Mouse (Mus musculus) forebrain, embryonic 11.5 days (tissue): ENCODE results near the gene Muc1. TPM values are rescaled to one million over a fixed set of nuclear protein-coding genes. Genes with fewer than 3 reads are reported as not detected.

Source experiments
- ATAC-seq: fragments of 200-750 bp; cut with Nextera tagmentation; replicated peaks from 2 replicates; pipeline ENCODE4 v1.8.0; 2017; ENCODE audit warnings: moderate TSS enrichment; ENCODE audit not compliant: low FRiP score
- DNase-seq: peaks from one replicate; pipeline ENCODE4 v3.0.0-alpha.2; 2017; ENCODE audit warnings: low spot score
- H3K27ac ChIP-seq: fragments of 300-500 bp; sonication (generic); 2 replicates; pipeline ENCODE4 v1.5.1; 2014; ENCODE audit warnings: low read depth, low read length
- H3K27me3 ChIP-seq: fragments of 300-500 bp; sonication (generic); 2 replicates; pipeline ENCODE4 v1.6.1; 2014; ENCODE audit warnings: mild to moderate bottlenecking, low read length, mixed read lengths; ENCODE audit not compliant: control insufficient read depth, insufficient read depth
- H3K36me3 ChIP-seq: fragments of 300-500 bp; sonication (generic); 2 replicates; pipeline ENCODE4 v1.6.1; 2014; ENCODE audit warnings: mild to moderate bottlenecking, low read length, moderate library complexity, mixed read lengths; ENCODE audit not compliant: control insufficient read depth, insufficient read depth
- H3K4me1 ChIP-seq: fragments of 300-500 bp; sonication (generic); replicated peaks from 2 replicates; pipeline ENCODE4 v1.6.1; 2014; ENCODE audit warnings: low read length, mixed read lengths; ENCODE audit not compliant: control insufficient read depth, insufficient read depth
- H3K4me2 ChIP-seq: fragments of 300-500 bp; sonication (generic); 2 replicates; pipeline ENCODE4 v1.6.1; 2014; ENCODE audit warnings: low read depth, mild to moderate bottlenecking, low read length, moderate library complexity, mixed read lengths; ENCODE audit not compliant: severe bottlenecking
- H3K4me3 ChIP-seq: fragments of 300-500 bp; sonication (generic); 2 replicates; pipeline ENCODE4 v1.5.1; 2014; ENCODE audit warnings: low read depth, low read length
- H3K9ac ChIP-seq: fragments of 300-500 bp; sonication (generic); 2 replicates; pipeline ENCODE4 v1.6.1; 2014; ENCODE audit warnings: low read length
- H3K9me3 ChIP-seq: fragments of 300-500 bp; sonication (generic); 2 replicates; pipeline ENCODE4 v1.6.1; 2016; ENCODE audit warnings: low read length, mixed read lengths; ENCODE audit not compliant: control insufficient read depth
- WGBS: fragments of 180-500 bp; shearing (Covaris S2); extraction: QIAGEN DNeasy Blood & Tissue Kit; methylation state at CpG from one replicate; pipeline ENCODE4 v1.1.7; 2014; 5-methylcytosine and 5-hydroxymethylcytosine counted together
- polyA plus RNA-seq: library from polyadenylated mRNA; unstranded; fragments of >200 nt; fragmentation: Nextera tagmentation; extraction: Ambion mirVana; gene quantifications from 2 replicates; pipeline ENCODE4 v1.2.1, GENCODE M21; 2014

Gene Muc1
- polyA plus RNA-seq, 1 experiment from 2014 or later: 2.0 TPM

DNA sequence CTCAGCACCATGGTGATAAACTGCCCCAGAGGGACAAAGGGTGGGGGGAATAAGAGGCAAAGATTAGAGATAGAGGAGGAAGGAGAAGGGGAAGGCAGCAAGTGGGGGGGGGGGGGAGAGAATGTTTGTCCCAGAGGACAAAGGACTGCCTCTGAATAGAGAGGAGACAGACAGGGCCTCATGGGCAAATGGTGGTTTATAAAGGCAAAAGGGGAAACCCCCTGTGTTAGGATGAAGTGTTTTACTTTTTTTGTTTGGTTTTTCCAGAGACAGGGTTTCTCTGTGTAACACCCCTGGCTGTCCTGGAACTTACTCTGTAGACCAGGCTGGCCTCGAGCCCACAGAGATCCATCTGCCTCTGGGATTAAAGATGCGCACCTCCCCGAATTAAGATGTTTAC lies 31.4 kb downstream of the Muc1 start:
- no peaks in the 10 kb centered on the region for H3K9me3 ChIP-seq
- H3K4me1 ChIP-seq: no peaks in the 10 kb centered on the region
- H3K36me3 ChIP-seq: no peaks in the 10 kb centered on the region
- H3K4me3 ChIP-seq: no peak overlapping the region
- no peak for ATAC-seq
- no peaks in the 10 kb centered on the region for H3K27me3 ChIP-seq
- DNase-seq: no peak
- no peak overlapping the region for H3K9ac ChIP-seq
- 78% methylated on average over 3 of the region's 3 CpGs for WGBS
- no peak overlapping the region for H3K4me2 ChIP-seq
- no peak overlapping the region for H3K27ac ChIP-seq

- H3K4me3 ChIP-seq: no peak overlapping the region
- DNase-seq: no peak
- WGBS: 75% methylated on average over 10 of the region's 10 CpGs
- H3K4me1 ChIP-seq: peaks cover 5% of the 10 kb centered on the region; the same call in 1 of the 2 replicates
- no peaks in the 10 kb centered on the region for H3K27me3 ChIP-seq
- H3K9me3 ChIP-seq: no peaks in the 10 kb centered on the region
- H3K4me2 ChIP-seq: no peak overlapping the region
- no peak for ATAC-seq
- no peaks in the 10 kb centered on the region for H3K36me3 ChIP-seq
- no peak overlapping the region for H3K27ac ChIP-seq
- no peak overlapping the region for H3K9ac ChIP-seq
These were observed 33.6 kb downstream of the Muc1 start for GRCm38 (mm10) chr3:89262417-89262816.

DNA sequence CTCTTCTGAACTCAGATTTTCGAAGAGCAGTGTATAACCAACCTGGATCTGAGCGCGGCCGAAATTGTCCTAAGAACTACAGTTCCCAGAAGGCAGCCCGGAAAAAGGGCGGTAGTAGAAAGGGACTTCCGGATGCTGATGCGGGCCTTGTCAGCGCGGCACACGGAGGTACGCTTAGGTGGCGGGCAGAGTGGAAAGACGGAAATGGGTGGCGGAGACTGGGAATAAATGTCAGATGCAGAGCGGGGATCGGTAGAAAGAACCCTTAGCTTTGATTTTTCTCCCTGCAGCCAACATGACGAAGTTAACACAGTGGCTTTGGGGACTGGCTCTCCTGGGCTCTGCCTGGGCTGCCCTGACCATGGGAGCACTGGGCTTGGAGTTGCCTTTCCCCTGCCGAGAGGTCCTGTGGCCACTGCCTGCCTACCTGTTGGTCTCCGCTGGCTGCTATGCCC lies 37.6 kb downstream of the Muc1 start:
- Histone ChIP-seq H3K4me3 (peak overlapping the region; percentile 72), H3K4me1 (peaks cover 7% of the 10 kb centered on the region; the same call in 1 of the 2 replicates), H3K4me2 (peak overlapping the region; percentile 92), H3K9me3 (no peaks in the 10 kb centered on the region), H3K36me3 (no peaks in the 10 kb centered on the region), H3K9ac (peak overlapping the region; percentile 87), H3K27me3 (no peaks in the 10 kb centered on the region), H3K27ac (no peak overlapping the region)
- DNase-seq (peak; percentile 85), ATAC-seq (peak; percentile 87)
- under 1% methylated on average over 20 of the region's 20 CpGs for WGBS

DNA sequence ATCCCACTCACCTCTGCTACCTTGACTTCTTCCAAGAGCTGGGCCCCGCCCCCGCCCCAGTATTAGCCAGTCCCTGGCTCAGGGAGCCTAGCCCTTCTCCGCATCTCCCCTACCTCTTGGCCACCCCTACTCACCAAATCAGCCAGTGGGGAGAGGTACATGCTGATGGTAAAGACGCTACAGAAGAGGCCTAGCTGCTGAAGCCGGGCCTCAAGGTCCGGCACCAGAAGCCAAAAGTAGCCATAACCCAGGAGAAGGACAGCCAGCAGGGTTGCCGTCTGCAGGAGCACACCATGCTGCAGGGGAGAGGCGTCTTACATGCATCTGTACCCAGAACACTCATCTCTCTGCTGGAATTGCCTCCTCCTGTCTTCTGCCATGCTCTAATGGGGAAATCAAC lies 40.1 kb downstream of the Muc1 start:
- Histone ChIP-seq H3K4me3 (no peak overlapping the region), H3K9ac (no peak overlapping the region), H3K4me1 (peaks cover 7% of the 10 kb centered on the region; the same call in 1 of the 2 replicates), H3K9me3 (no peaks in the 10 kb centered on the region), H3K27me3 (no peaks in the 10 kb centered on the region), H3K36me3 (no peaks in the 10 kb centered on the region), H3K4me2 (no peak overlapping the region), H3K27ac (no peak overlapping the region)
- ATAC-seq (no peak), DNase-seq (no peak)
- 46% methylated on average over 8 of the region's 8 CpGs for WGBS

- Histone ChIP-seq H3K4me3 (peak within 1 kb of the TSS; percentile 46), H3K4me2 (peak within 1 kb of the TSS; percentile 83), H3K4me1 (peaks cover 7% of the 10 kb centered on the region; the same call in 1 of the 2 replicates), H3K27ac (no peak within 1 kb of the TSS), H3K9me3 (no peaks in the 10 kb centered on the region), H3K36me3 (no peaks in the 10 kb centered on the region), H3K27me3 (no peaks in the 10 kb centered on the region), H3K9ac (peak within 1 kb of the TSS; percentile 81)
- peak; percentile 79 for DNase-seq
- 5% methylated on average over 39 of the region's 39 CpGs for WGBS
- ATAC-seq: peak; percentile 51
These were observed 41.3 kb downstream of the Muc1 start, which contains the start of gene Slc50a1 for GRCm38 (mm10) chr3:89270051-89270755. Gene Slc50a1 (minus strand): TSS chr3:89270570.

DNA sequence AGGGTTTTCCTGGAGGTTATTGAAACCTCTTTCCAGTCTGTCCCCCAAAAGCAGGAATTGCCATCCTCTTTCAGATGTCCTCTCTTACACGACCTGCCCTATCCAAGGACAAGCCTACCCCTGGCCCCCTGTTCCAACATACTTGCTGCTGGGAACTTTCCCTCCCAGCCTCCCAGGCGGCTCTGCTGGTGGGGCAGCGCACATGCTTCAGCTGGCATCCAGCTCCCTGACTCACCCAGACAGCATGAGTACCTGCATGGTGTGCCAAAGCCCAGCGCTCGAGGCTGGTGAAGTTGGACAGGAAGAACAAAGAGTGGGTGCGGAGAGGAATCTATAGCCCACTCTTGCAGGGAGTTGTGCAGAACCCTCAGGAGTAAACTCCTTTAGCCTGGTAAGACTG lies 42.0 kb downstream of the Muc1 start:
- H3K4me3 ChIP-seq: no peak overlapping the region
- H3K9me3 ChIP-seq: no peaks in the 10 kb centered on the region
- DNase-seq (peak; percentile 63), ATAC-seq (no peak)
- WGBS: 72% methylated on average over 6 of the region's 6 CpGs
- no peaks in the 10 kb centered on the region for H3K36me3 ChIP-seq
- peak overlapping the region; percentile 83 for H3K4me2 ChIP-seq
- peaks cover 7% of the 10 kb centered on the region; the same call in 1 of the 2 replicates for H3K4me1 ChIP-seq
- no peaks in the 10 kb centered on the region for H3K27me3 ChIP-seq
- no peak overlapping the region for H3K27ac ChIP-seq
- peak overlapping the region; percentile 81 for H3K9ac ChIP-seq

DNA sequence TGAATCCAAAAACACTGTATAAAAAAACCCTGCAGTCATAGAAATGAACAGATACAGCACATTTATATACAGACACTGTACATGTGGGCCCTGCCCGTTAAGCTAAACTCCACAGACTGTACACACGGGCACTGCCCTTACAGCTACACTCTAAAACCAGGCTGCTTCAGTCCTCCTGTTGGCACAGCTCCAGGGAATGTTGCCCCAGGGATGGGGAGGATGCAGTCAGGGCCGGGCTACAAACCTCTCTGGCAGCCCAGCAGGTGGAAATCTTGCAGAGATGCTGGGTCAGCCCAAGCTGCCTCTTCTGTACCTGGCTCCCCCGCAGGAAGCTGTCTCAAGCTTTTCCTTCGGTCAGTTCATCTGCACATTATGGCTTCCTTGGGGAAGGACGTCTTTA lies 42.9 kb downstream of the Muc1 start:
- ATAC-seq (no peak), DNase-seq (no peak)
- no peak overlapping the region for H3K4me2 ChIP-seq
- H3K36me3 ChIP-seq: no peaks in the 10 kb centered on the region
- H3K27ac ChIP-seq: no peak overlapping the region
- H3K9me3 ChIP-seq: no peaks in the 10 kb centered on the region
- H3K27me3 ChIP-seq: peaks cover 2% of the 10 kb centered on the region; the same call in 1 of the 2 replicates
- H3K9ac ChIP-seq: no peak overlapping the region
- 64% methylated on average over 6 of the region's 6 CpGs for WGBS
- H3K4me3 ChIP-seq: no peak overlapping the region
- peaks cover 7% of the 10 kb centered on the region; the same call in 1 of the 2 replicates for H3K4me1 ChIP-seq

- WGBS: 93% methylated on average over 13 of the region's 13 CpGs
These were observed 47.2 kb downstream of the Muc1 start for GRCm38 (mm10) chr3:89276061-89276460.

More at GRCm38 (mm10) chr3:89276061-89276460, 47.2 kb downstream of the Muc1 start:
- H3K4me3 ChIP-seq: no peak overlapping the region
- DNase-seq (no peak), ATAC-seq (no peak)
- no peak overlapping the region for H3K9ac ChIP-seq
- peaks cover 14% of the 10 kb centered on the region for H3K4me1 ChIP-seq
- no peak overlapping the region for H3K4me2 ChIP-seq
- no peak overlapping the region for H3K27ac ChIP-seq
- no peaks in the 10 kb centered on the region for H3K36me3 ChIP-seq
- H3K27me3 ChIP-seq: peaks cover 22% of the 10 kb centered on the region
- no peaks in the 10 kb centered on the region for H3K9me3 ChIP-seq
